In the genomic region with DNA sequence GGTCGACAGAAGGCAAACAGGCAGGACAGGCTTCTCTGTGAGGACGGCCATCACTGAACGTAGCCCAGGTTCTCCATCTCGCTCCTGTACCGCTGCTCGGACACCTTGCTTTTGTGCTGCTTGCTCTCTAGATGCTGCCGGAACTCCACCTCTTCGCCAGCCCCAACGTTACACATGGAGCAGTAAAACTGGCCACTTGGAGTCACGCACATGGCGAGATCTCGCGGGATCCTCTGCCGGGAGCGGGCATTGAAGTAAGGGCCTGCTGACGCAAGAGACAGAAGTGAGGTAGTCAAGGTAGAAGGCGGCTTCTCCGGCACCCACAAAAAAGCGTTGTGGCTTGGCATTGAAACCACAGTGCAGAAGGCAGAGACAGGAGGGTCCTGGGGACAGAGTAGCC, we compare ENCODE assay signal across 23 mouse cellular contexts.
"Had no signal": no experiment of that assay in that cellular context is flagged by ENCODE, and none has a peak within 500 bp of the region (broad histone marks: within the 10 kb centered on the region; RNA-seq: fewer than 3 reads in every experiment).

No protein-coding gene starts in this region.

- H3K9me3 ChIP-seq: limb, embryonic 10.5 days; limb, embryonic 13.5 days; liver, embryonic 12.5 days; liver, embryonic 15.5 days; lung, embryonic 15.5 days; midbrain, embryonic 12.5 days; midbrain, embryonic 15.5 days; neural tube, embryonic 12.5 days; neural tube, embryonic 15.5 days; stomach, embryonic 15.5 days had no signal

- ATAC-seq: liver, embryonic 12.5 days; midbrain, embryonic 15.5 days had no signal

- DNase-seq: kidney, adult 2 months; kidney, postnatal 25 days; layer of hippocampus, adult 9-11 months; liver; lung, adult 18-20 months; lung, postnatal 10 days; lung, postnatal 36 days; right cerebral cortex, adult 18-20 months; right cerebral cortex, postnatal 14 days; right cerebral cortex, postnatal 4 days; thymus, postnatal 25 days had no signal

- H3K36me3 ChIP-seq: liver, embryonic 15.5 days; lung, embryonic 15.5 days had no signal

- H3K4me3 ChIP-seq: layer of hippocampus, adult 2 months; limb, embryonic 10.5 days; limb, embryonic 13.5 days; liver, embryonic 12.5 days; liver, embryonic 15.5 days; lung, embryonic 15.5 days; midbrain, embryonic 12.5 days; midbrain, embryonic 15.5 days; neural tube, embryonic 12.5 days; neural tube, embryonic 15.5 days; stomach, embryonic 15.5 days had no signal

- H3K27me3 ChIP-seq: limb, embryonic 13.5 days; liver, embryonic 12.5 days; liver, embryonic 15.5 days; lung, embryonic 15.5 days; midbrain, embryonic 12.5 days; midbrain, embryonic 15.5 days; neural tube, embryonic 12.5 days; neural tube, embryonic 15.5 days; stomach, embryonic 15.5 days had no signal

- H3K4me1 ChIP-seq: limb, embryonic 10.5 days; limb, embryonic 13.5 days; liver, embryonic 12.5 days; liver, embryonic 15.5 days; lung, embryonic 15.5 days; midbrain, embryonic 12.5 days; neural tube, embryonic 12.5 days; stomach, embryonic 15.5 days had no signal

- H3K9ac ChIP-seq: limb, embryonic 13.5 days; liver, embryonic 12.5 days; liver, embryonic 15.5 days; lung, embryonic 15.5 days; midbrain, embryonic 12.5 days; midbrain, embryonic 15.5 days; neural tube, embryonic 12.5 days; neural tube, embryonic 15.5 days; stomach, embryonic 15.5 days had no signal

- H3K27ac ChIP-seq: kidney, postnatal 0 days; layer of hippocampus, adult 2 months; limb, embryonic 10.5 days; limb, embryonic 13.5 days; liver, embryonic 12.5 days; liver, embryonic 15.5 days; lung, embryonic 15.5 days; midbrain, embryonic 12.5 days; midbrain, embryonic 15.5 days; neural tube, embryonic 12.5 days; neural tube, embryonic 15.5 days; stomach, embryonic 15.5 days had no signal
